Mouse (Mus musculus): ENCODE data around the gene Cyth2.

GRCm38 (mm10) chr7:45824598-45824997 is 10.2 kb upstream of the Cyth2 start, which contains the start of gene Kcnj14:
- TF ChIP-seq CTCF (IDR thresholded peaks at IDR 0.05; ENCODE audit: control insufficient read depth, insufficient read depth, low read length) (no peak), POLR2A (IDR thresholded peaks at IDR 0.05; ENCODE audit: borderline replicate concordance, control insufficient read depth, low read depth, low read length) (no peak)
